Mouse (Mus musculus) testis, postnatal 10 days (tissue): ENCODE results near the gene Bcl11b.

Experiments used
- DNase-seq: peaks from one replicate; pipeline ENCODE4 v3.0.0; 2021; ENCODE audit warnings: low spot score

Gene Bcl11b

DNA sequence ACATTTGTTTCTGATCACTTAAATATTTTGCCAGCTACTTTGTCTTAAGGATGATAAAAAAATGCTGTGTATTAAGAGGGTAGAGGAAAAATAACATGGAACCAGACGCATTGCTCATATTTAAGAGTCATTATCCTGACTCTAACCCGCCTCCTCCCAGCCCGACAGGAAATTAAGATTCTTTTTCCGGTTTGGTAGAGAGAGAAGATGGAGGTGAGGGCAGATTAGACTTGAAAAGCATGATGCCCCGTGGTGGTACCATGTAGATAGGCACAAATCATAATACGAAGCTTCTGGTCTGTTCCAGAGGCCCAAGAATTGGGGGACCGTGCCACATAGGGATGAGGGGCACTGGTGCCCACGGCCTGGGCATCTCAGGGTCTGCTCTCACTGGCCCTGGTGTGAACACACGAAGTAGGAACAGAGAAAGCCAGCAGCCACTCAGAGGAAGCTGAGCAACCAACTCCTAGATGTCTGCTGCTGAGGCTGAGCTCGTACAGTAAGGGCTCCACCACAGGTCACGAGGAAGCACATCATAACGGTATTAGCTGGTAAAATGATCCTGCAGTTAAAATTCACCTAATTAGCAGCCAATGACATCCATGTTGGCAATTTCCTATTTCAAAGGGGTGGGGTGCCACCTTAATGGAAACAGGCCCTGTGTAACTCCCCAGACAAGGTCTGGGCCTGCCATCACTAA is 32.2 kb downstream of the Bcl11b start:
- DNase-seq = no peak

DNA sequence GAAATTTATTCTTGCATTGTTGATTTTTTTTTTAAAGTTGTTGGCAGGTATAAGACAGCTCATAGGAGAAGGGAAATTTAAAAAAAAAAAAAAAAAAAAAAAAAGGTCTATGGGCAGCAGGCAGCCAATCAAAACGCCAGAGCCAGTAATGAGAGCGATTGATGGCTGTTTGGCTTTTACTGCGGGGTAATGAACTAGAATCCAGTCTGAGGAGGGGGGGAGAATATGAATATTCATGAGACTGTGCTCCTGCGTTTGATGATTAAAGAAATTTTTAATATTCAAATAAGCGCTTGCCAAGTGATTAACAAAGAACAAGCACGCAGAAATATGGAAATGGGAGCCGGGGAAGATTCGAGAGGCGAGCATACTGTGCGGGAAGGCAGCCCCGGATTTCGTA is 32.8 kb downstream of the Bcl11b start:
- DNase-seq = no peak

- DNase-seq = no peak
Measured at GRCm38 (mm10) chr12:107969841-107970371, 33.5 kb downstream of the Bcl11b start.

DNA sequence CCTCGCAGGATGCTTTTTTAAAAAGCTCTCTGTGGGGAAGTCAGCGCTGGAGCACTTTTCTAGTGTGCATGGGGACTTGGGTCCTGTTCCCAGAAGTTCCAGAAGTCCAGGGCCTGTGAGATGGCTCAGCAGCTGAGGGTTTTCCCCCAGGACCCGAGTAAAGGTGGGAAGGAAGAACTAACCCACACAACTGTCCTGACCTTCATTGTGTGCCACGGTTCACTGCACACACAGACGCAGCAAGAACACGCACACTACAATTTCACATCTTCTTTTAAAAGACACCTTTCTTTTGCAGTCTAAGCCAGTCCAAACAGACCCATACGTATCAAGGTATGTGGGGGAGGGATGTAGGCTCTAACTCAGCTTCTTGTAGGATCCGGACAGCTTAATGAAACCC is 34.3 kb downstream of the Bcl11b start:
- DNase-seq = no peak

DNA sequence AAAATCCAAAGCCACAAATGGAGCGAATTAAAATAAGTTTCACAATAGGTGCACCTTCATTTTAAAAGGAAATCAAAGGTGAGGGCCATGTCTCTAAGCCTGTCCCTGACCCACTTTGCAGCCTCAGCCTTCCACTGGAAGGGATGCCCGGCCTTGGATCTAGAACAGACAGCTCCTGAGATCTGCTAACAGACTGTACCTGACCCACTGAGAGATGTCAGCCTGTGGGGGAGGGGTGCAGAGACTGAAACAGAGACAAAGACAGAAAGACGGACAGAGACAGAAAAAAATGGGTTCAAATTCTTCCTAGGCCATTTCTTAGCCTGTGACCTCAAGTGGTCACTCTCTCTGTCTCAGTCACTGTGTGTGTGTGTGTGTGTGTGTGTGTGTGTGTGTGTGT is 35.1 kb downstream of the Bcl11b start:
- DNase-seq = no peak

DNA sequence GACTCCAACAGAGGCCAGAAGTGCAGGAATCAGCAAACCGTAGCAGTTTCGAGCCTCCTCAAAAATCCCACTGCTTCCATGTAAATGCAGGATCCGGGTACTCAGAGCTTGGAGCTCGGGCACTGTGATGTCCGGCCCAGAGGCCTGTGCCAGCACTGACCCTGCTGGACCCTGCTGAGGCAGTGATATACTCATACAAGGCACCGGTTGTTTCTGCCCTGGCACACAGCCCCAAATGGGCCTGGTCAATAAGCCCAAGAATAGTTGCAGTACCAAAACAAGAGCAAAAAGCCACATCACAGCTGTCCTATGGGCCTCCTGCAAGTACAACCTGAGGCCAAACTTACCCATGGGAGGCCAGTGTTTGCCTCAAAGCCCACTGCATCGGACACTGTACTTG is 36.4 kb downstream of the Bcl11b start:
- no peak for DNase-seq

DNA sequence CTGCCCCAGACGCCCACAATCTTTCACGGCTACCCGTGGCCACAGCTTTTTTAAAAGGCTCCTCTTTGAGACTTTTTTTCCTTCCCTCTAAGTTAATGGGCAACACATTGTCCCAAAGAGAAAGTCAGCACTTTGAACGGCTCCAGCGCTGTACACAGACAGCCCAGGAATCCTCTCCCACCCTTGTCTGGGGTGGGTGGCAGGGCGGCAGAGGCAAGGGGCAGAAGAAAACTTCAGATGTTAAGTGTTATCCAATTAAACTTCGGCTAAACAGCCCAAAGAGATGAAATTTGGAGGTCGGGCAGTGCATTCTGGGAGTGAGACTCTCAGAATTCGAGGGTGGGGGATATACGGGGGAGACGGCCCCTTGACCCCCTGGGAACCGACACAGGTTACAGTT is 38.3 kb downstream of the Bcl11b start:
- no peak for DNase-seq

- DNase-seq = no peak
Measured at GRCm38 (mm10) chr12:107964396-107965085, 38.9 kb downstream of the Bcl11b start.

DNA sequence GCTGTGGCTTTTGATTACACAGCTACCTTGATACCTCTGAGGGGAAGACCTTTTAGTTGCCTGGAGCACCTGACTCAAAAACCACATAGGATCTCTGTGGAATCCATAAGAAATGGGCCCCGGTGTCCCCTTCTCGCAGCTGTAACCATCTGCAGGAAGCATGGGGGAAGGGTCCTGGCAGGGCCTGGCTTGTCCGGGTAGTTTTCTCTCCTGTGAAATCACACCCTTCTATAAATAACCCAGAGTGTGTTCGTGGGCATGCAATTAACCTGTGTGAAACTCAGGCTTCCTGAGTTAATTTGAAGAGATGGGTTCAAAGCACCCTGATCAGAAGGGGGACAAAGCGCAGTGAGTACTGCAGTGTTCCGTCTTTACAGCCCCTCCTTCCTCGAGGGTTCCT is 40.5 kb downstream of the Bcl11b start:
- DNase-seq = no peak

- no peak for DNase-seq
Measured at GRCm38 (mm10) chr12:107961843-107962242, 41.6 kb downstream of the Bcl11b start.

DNA sequence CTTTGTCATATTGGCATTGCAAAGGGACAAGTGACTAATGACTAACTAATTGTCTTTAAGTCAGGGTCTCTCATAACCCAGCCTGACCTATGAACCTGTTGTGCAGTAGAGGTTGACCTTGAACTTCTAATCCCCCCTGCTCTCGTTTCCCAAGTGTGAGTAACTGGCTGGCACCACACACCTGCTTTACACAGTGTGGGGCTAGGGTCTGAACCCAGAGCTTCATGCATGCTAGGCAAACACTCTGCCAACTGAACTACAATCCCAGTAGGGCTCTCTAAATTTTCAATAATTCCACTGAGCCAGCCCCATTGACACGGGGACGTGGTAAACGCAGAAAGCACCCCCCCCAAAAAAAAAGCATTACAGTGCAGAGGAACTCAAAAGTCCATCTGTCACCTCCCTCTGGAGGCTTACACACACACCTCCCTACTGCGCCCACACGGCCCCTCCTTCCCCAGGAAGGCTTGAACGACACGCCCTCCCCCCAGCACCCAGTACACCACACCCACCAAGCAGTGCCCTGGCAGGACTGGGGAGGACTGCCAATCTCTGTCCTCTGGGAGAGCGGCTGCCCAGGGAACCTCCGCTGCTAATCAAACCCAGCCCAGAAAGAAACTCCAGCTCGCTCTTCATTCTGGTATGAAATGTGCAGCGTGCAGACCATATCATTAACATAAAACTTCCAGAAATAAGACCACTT is 42.5 kb downstream of the Bcl11b start:
- no peak for DNase-seq

DNA sequence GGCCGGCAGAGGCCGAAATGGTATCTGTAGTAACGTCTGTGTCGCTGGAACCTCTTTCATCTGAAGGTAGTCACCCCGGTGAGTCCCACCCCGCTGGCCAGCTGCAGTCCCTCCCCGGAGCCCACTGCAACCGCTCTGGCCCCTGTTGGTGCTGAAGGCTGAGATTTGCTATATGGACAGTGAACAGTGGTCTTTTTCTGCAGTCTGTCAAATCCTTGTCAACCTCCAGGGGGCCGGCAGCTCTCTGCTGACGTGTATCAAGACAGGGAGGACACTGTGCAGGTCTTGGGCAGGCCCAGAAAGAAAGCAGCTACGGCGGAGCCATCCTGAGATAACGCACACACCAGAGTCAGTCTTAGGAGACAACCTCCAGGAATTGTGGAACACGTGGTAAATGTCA is 43.0 kb downstream of the Bcl11b start:
- no peak for DNase-seq

- DNase-seq = no peak
Measured at GRCm38 (mm10) chr12:107959872-107960271, 43.5 kb downstream of the Bcl11b start.

DNA sequence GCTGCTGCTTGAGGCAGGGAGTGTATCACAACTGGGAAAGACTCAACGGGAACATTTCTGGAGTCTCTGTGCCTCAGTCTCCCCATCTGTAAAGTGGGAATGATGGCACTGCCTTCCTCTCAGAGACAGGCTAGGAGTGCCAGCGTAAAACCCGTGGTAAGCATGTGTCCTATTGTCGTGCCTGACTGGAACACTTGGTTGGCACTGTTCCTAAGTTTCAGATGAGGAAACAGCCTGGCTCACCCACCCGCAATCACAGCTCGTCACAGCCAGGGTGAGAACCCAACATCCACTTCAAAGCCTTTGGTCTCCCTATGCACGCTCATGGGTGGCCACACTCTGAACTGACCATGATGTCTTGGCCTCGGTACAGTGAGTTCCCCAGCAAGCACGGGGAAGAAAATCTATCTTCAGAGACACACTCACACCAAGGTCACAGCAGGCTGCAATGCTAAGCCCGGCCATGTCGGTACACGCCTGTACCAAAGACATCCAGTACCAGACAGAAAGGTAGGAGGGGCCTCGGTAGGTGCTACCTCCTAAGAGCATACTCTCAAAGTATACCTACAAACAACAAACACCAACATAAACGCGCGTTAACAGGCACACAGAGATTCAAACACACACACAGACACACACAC is 50.2 kb downstream of the Bcl11b start:
- no peak for DNase-seq

DNA sequence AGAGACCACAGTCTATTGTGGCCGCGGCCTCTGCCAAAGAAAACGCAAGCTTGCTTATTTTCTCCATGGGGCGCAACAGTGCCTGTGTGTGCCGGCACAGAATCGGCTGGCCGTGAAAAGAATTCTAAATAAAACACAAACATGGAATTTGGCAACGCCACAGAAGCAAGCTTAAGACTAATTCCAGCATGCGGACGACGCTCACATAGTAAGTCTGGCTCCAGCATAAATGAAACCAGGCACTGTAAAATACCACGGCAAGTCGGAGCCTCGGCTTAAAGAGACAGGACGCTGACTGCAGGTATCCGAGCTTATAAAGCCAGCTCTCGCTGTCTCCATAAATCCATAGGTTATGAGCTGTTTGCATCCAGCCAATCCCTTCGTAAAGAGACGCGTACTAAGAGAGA is 51.1 kb downstream of the Bcl11b start:
- DNase-seq = no peak

DNA sequence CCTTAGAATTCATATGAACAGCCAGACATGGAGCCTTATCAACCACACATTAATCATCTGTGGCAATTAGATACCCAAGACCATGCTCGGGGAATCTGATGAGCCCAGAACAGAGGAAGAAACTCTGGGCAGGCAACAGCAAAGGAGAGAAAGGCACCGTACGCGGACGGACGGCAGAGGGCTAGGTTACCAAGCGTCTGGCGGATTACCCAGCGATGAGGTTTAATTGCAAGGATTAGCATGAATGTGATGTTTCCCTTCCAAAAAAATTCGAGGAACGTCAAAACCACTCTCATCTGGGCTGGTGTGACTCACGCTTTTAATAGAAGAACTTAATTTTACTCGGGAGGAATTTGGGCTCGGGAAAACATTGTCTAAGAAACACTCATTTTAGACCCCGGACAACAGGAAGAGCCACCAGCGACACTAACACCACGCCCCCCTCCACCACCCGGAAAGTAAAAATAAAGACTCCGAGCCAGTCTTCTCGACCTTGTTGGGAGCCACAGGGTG is 52.7 kb downstream of the Bcl11b start:
- DNase-seq = no peak

- DNase-seq = no peak
Measured at GRCm38 (mm10) chr12:107949416-107949815, 54.0 kb downstream of the Bcl11b start.

DNA sequence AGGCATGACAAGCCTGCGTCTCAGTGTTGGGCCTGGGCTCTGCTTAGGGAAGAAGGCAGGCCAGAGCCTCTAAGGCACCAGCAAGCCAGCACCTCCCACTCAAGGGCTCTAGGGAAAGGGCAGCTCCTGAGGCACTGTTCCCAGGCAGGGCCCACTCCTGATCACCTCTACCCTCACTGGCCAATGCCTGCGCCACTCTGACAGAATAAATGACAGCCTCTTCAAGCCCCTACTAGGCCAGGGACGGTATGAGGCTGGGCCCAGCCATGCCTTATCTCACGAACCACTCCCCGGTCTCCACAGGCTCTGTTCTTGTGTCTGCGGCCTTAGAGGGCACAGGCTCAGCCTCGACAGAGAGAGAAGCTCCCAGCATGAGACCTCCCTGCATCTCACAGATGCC is 61.3 kb downstream of the Bcl11b start:
- DNase-seq = no peak

- DNase-seq = no peak
Measured at GRCm38 (mm10) chr12:107940774-107941173, 62.6 kb downstream of the Bcl11b start.

DNA sequence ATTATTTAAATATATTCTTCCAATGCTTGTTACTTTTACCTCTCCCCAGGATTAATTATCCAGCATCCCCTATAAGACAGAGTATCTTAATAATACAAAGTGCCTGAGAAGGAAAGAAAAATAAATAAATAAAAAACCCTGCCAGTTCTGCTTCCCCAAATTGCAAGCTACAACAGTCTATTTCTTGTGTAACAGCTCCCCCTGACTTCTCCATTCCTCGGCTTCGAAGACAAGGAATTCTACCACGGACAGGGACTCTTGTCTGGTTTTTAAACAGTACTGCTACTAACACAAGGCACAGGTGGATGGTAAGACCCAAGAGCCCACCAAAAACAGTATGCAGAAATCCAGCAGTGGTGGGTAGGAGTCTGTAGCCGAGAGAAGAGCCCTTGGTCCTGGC is 64.2 kb downstream of the Bcl11b start:
- DNase-seq = no peak

- no peak for DNase-seq
Measured at GRCm38 (mm10) chr12:107936972-107937371, 66.4 kb downstream of the Bcl11b start.

DNA sequence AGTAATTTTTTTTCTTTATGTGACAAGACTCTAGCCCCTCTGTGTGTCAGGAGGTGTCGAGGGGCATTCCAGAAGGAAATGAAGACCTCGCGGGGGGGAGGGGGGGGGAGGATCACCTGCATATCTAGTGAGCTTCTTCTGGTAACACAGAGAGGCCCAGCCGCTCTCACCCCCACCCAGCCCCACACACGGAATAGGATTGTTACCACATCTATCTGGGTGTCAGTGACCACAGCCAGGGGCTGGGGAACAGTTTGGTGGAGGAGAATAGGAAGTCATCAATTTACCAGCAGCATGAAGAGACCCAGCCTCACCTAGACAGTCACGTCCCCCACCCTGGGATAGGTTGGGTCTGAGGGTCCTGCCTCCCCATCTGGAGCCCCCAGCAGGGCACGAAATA is 67.0 kb downstream of the Bcl11b start:
- DNase-seq = no peak
